Mouse (Mus musculus) liver, adult 10 weeks (tissue): ENCODE data around the gene Gm17469. TPM values are rescaled to one million over a fixed set of nuclear protein-coding genes. Genes with fewer than 3 reads are reported as not detected.

Experiments
- polyA plus RNA-seq: library from polyadenylated mRNA; stranded (reverse); fragments of 350-450 nt; fragmentation: Illumina TruSeq; extraction: RNeasy Lipid Tissue Mini Kit (QIAGEN cat#74804); gene quantifications from one replicate; pipeline ENCODE4 v1.2.3, GENCODE M21; 2014; ENCODE audit warnings: low read depth, low replicate concordance

The Gm17469 gene
- polyA plus RNA-seq = not detected

DNA sequence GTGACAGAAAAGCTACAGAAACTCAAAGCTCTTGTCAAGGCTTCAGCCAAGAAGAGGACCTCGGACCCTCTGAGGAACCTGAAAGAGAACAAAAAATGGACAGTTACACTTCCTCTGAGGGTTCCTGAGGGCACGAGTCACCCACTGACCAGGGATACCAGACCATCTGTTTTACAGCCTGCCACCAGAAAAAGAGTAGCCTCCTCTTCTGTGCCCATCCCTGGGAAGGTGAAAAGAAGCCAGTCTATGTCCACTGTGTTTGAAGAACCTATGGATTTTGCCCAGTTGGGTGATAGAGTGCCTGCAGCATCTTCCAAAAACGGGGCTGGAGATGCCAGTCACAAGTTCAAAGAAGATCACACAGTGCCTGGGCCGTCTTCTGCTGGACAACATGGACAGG lies at the start of gene Gm17469:
Gene Gm17469, plus strand, starts transcription at position 301 of the 400 bp plus-strand sequence.

Other genes starting within 250 kb of the Gm17469 start
- gene Gm17584, start 129.3 kb upstream of the Gm17469 start, polyA plus RNA-seq = not detected